Mouse (Mus musculus) ES-E14 (cell line): ENCODE results near the gene Smco4.

Source experiments
- CHD2 ChIP-seq: IDR thresholded peaks from 2 replicates; pipeline ENCODE4 v1.6.1; 2014; ENCODE audit warnings: mild to moderate bottlenecking, low read depth, low read length, inconsistent platforms
- HCFC1 ChIP-seq: IDR thresholded peaks from 2 replicates; pipeline ENCODE4 v1.6.1; 2012; ENCODE audit warnings: low read length, inconsistent platforms, borderline replicate concordance; ENCODE audit not compliant: insufficient read depth
- ZC3H11A ChIP-seq: IDR thresholded peaks from 2 replicates; pipeline ENCODE4 v1.6.1; 2012; ENCODE audit warnings: low read depth, mild to moderate bottlenecking, inconsistent platforms, low read length, borderline replicate concordance

DNA sequence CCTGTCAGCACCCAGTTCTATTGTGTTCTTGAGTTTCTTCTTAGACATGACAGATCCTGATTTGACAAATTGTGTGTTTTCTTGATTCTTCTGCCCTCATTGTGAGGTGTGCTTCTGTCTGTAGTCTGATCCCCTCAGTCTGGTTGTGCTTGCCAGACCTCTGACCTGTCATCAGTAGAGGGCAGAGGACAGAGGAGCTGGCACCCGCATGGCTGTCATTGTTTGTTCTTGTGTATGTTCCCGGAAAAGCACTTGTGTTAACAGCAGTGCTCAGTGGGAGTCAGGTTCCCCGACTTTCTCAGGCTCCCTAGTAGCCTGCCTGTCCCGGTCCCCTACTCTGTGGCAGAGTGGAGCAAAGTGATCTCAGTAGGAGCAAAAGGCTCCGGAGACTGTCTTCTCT is 42.2 kb downstream of the Smco4 start:
- TF ChIP-seq HCFC1 (no peak), CHD2 (no peak), ZC3H11A (no peak)
